In the genomic region with DNA sequence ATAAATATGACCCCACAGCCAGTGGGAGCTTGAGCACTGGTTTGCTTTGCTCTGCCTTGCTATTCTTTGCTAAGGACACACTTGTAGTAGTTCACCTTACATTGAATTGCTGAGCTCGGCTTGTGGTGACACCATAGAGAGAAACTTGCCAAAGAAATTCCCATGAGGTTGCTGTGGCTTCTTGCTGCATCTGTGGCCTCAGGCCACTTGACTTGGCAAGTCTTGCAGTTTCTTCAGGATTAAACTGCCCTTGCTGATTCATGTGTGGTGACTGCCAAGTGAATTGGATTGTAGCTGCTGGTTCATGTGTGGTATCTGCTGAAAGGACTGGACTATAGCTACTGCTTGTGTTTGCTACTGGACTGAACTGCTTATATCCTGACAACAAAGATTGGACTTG, we compare ENCODE assay signal across 24 mouse cellular contexts. TPM values are rescaled to one million over a fixed set of nuclear protein-coding genes. Genes with fewer than 3 reads are reported as not detected.
DNase-seq lines count a peak whose midpoint lies in the region; ATAC-seq and TF ChIP-seq lines count a peak whose summit lies in the region.
"Had no signal": no experiment of that assay in that cellular context is flagged by ENCODE, and none has a peak within 500 bp of the region (broad histone marks: within the 10 kb centered on the region; RNA-seq: fewer than 3 reads in every experiment).

No protein-coding gene starts in this region.

- no peaks in the 10 kb centered on the region for H3K4me1 ChIP-seq in forebrain, postnatal 0 days (ENCODE audit: insufficient read depth)
- H3K4me1 ChIP-seq: embryonic facial prominence, embryonic 12.5 days; embryonic facial prominence, embryonic 15.5 days; heart, embryonic 10.5 days; heart, embryonic 13.5 days; hindbrain, embryonic 12.5 days; hindbrain, embryonic 15.5 days had no signal

- H3K4me3 ChIP-seq in forebrain, postnatal 0 days (ENCODE audit: low read depth, low read length): no peak overlapping the region
- H3K4me3 ChIP-seq: embryonic facial prominence, embryonic 12.5 days; embryonic facial prominence, embryonic 15.5 days; heart, adult 2 months; heart, embryonic 10.5 days; heart, embryonic 13.5 days; hindbrain, embryonic 12.5 days; hindbrain, embryonic 15.5 days had no signal

- H3K4me2 ChIP-seq in forebrain, postnatal 0 days (ENCODE audit: low read depth): no peak overlapping the region
- H3K4me2 ChIP-seq: embryonic facial prominence, embryonic 12.5 days; embryonic facial prominence, embryonic 15.5 days; heart, embryonic 13.5 days; hindbrain, embryonic 12.5 days; hindbrain, embryonic 15.5 days had no signal

- WGBS in forebrain, postnatal 0 days: 86% methylated on average over 1 of the region's 1 CpGs

- H3K36me3 ChIP-seq in forebrain, postnatal 0 days (ENCODE audit: insufficient read depth): no peaks in the 10 kb centered on the region
- H3K36me3 ChIP-seq: embryonic facial prominence, embryonic 12.5 days; embryonic facial prominence, embryonic 15.5 days; heart, embryonic 10.5 days; heart, embryonic 13.5 days; hindbrain, embryonic 12.5 days; hindbrain, embryonic 15.5 days had no signal

- no peaks in the 10 kb centered on the region for H3K9me3 ChIP-seq in forebrain, postnatal 0 days (ENCODE audit: low read length)
- H3K9me3 ChIP-seq: embryonic facial prominence, embryonic 12.5 days; embryonic facial prominence, embryonic 15.5 days; heart, embryonic 10.5 days; heart, embryonic 13.5 days; hindbrain, embryonic 12.5 days; hindbrain, embryonic 15.5 days had no signal

- H3K27ac ChIP-seq in forebrain, postnatal 0 days (ENCODE audit: low read depth, low read length): no peak overlapping the region
- H3K27ac ChIP-seq: embryonic facial prominence, embryonic 12.5 days; embryonic facial prominence, embryonic 15.5 days; heart, adult 2 months; heart, embryonic 10.5 days; heart, embryonic 13.5 days; hindbrain, embryonic 12.5 days; hindbrain, embryonic 15.5 days had no signal

- no peak for TF ChIP-seq CTCF in forebrain, postnatal 0 days (IDR thresholded peaks at IDR 0.05; ENCODE audit: low read depth)

- no peaks in the 10 kb centered on the region for H3K27me3 ChIP-seq in forebrain, postnatal 0 days (ENCODE audit: insufficient read depth, low read length)
- H3K27me3 ChIP-seq: embryonic facial prominence, embryonic 12.5 days; embryonic facial prominence, embryonic 15.5 days; heart, embryonic 13.5 days; hindbrain, embryonic 12.5 days; hindbrain, embryonic 15.5 days had no signal

- no peak overlapping the region for H3K9ac ChIP-seq in forebrain, postnatal 0 days
- H3K9ac ChIP-seq: embryonic facial prominence, embryonic 12.5 days; embryonic facial prominence, embryonic 15.5 days; heart, embryonic 13.5 days; hindbrain, embryonic 12.5 days; hindbrain, embryonic 15.5 days had no signal

- DNase-seq in adrenal gland, postnatal 10 days: peak; percentile 10
- DNase-seq in adrenal gland, adult 8-10 months: no peak
- DNase-seq in 3134 (ENCODE audit: extremely low read depth, insufficient read length, low spot score): peak; percentile 66
- DNase-seq in Muller cell, postnatal 12 days (ENCODE audit: inconsistent ontology term): peak; percentile 55
- DNase-seq in forebrain, postnatal 0 days: no peak
- DNase-seq in right cerebral cortex, postnatal 25 days: no peak
- DNase-seq: adrenal gland, postnatal 25 days; cerebellum, adult 11-12 months; cerebellum, adult 8-10 months; cerebellum, postnatal 25 days; gastrocnemius, postnatal 25 days; heart, adult 2 months; kidney, adult 2 months had no signal

- ATAC-seq in forebrain, postnatal 0 days: no peak
- ATAC-seq: forebrain, embryonic 14.5 days; intestine, postnatal 0 days had no signal

RNA-seq across cellular contexts. Expression of a gene that starts 13.0 kb away (rescaled TPM):
- 1 to 10 TPM; 1.4 to 2.5 TPM for total RNA-seq in adrenal gland, postnatal 10 days (2021)
- total RNA-seq in adrenal gland, adult 8-10 months (2022): 1 to 10 TPM in 3 of 4 experiments, under 1 TPM in 1; 0.81 to 1.5 (median 1.1) TPM
- total RNA-seq in forebrain, postnatal 0 days (2014; rRNA removed): 19.2 and 29.0 TPM in 2 replicates
- polyA plus RNA-seq in forebrain, postnatal 0 days (2015; fragmentation: Nextera tagmentation; extraction: Ambion mirVana): 10.8 and 13.0 TPM in 2 replicates
- total RNA-seq: common myeloid progenitor, adult 5-6 weeks; granulocyte monocyte progenitor cell, adult 5-6 weeks; hematopoietic stem cell, adult 5-6 weeks had no signal

Comparison
In these comparisons a context has a peak if more than half of its experiments do, and no peak if none do; other contexts are left out.
1. DNase-seq: peak in adrenal gland, postnatal 10 days (single experiment), 3134 (single experiment) and Muller cell, postnatal 12 days (single experiment); none in adrenal gland, adult 8-10 months (single experiment), forebrain, postnatal 0 days (single experiment) and right cerebral cortex, postnatal 25 days (single experiment).